Mouse (Mus musculus): ENCODE data around the gene Kif13a.

- TF ChIP-seq CTCF (IDR thresholded peaks at IDR 0.05 in 2 of 3, conservative IDR thresholded peaks at IDR 0.05 in 1 of 3; ENCODE audit: control insufficient read depth in 1 of 3, insufficient read depth in 1 of 3, low read depth in 2 of 3, low read length in 3 of 3, poor library complexity in 1 of 3, severe bottlenecking in 1 of 3) (no peak), MAX (IDR thresholded peaks at IDR 0.05; ENCODE audit: low read length) (no peak), POLR2AphosphoS5 (IDR thresholded peaks at IDR 0.05; ENCODE audit: borderline replicate concordance, low read depth, low read length) (no peak), POLR2A (IDR thresholded peaks at IDR 0.05; ENCODE audit: control insufficient read depth in 1 of 2, insufficient read depth in 1 of 2, low read depth in 1 of 2, low read length in 2 of 2, poor library complexity in 1 of 2) (no peak), NELFE (IDR thresholded peaks at IDR 0.05; ENCODE audit: low read depth, low read length) (no peak), TCF12 (IDR thresholded peaks at IDR 0.05; ENCODE audit: low read depth, low read length) (no peak), SMC3 (IDR thresholded peaks at IDR 0.05; ENCODE audit: low read depth, low read length) (no peak), ELF1 (IDR thresholded peaks at IDR 0.05; ENCODE audit: low read depth, low read length) (no peak), ZC3H11A (IDR thresholded peaks at IDR 0.05; ENCODE audit: low read depth, low read length) (no peak), USF1 (IDR thresholded peaks at IDR 0.05; ENCODE audit: low read depth, low read length) (no peak), BHLHE40 (IDR thresholded peaks at IDR 0.05; ENCODE audit: borderline replicate concordance, low read depth, low read length) (no peak)
These were observed 152.9 kb downstream of the Kif13a start for GRCm38 (mm10) chr13:46776636-46777305.

Measured in MEL (cell line).